Mouse (Mus musculus): Measurements from ENCODE around the gene Gm49395. TPM values are rescaled to one million over a fixed set of nuclear protein-coding genes. Genes with fewer than 3 reads are reported as not detected.

Gene Gm49395
- total and polyA plus RNA-seq, 2 experiments from 2014 or later: 3.4 TPM; not detected in 1

GRCm38 (mm10) chr13:115017545-115017944, 84.2 kb downstream of the Gm49395 start:
- no peaks in the 10 kb centered on the region for H3K27me3 ChIP-seq (ENCODE audit: insufficient read depth, low read length)
- DNase-seq (ENCODE audit: low spot score) (no peak), ATAC-seq (ENCODE audit: low FRiP score) (no peak)
- no peak overlapping the region for H3K27ac ChIP-seq (ENCODE audit: low read depth, low read length)
- no peaks in the 10 kb centered on the region for H3K36me3 ChIP-seq (ENCODE audit: insufficient read depth, low read length)
- no peaks in the 10 kb centered on the region for H3K9me3 ChIP-seq (ENCODE audit: low read length)
- no peak overlapping the region for H3K4me3 ChIP-seq (ENCODE audit: low read depth, low read length)
- H3K4me1 ChIP-seq (ENCODE audit: insufficient read depth, low read length): no peaks in the 10 kb centered on the region
- no peak for TF ChIP-seq CTCF (IDR thresholded peaks at IDR 0.05)
- H3K4me2 ChIP-seq (ENCODE audit: low read depth, low read length, poor library complexity, severe bottlenecking): no peak overlapping the region
- 94% methylated on average over 9 of the region's 9 CpGs for WGBS
- H3K9ac ChIP-seq (replicated peaks; ENCODE audit: low read length, poor library complexity, severe bottlenecking): no peak overlapping the region

GRCm38 (mm10) chr13:115011547-115011946, 90.2 kb downstream of the Gm49395 start:
- Histone ChIP-seq H3K4me3 (ENCODE audit: low read depth, low read length) (no peak overlapping the region), H3K4me2 (ENCODE audit: low read depth, low read length, poor library complexity, severe bottlenecking) (no peak overlapping the region), H3K9ac (replicated peaks; ENCODE audit: low read length, poor library complexity, severe bottlenecking) (no peak overlapping the region), H3K9me3 (ENCODE audit: low read length) (no peaks in the 10 kb centered on the region), H3K27ac (ENCODE audit: low read depth, low read length) (no peak overlapping the region), H3K27me3 (ENCODE audit: insufficient read depth, low read length) (no peaks in the 10 kb centered on the region), H3K36me3 (ENCODE audit: insufficient read depth, low read length) (no peaks in the 10 kb centered on the region), H3K4me1 (ENCODE audit: insufficient read depth, low read length) (no peaks in the 10 kb centered on the region)
- WGBS: 48% methylated on average over 6 of the region's 6 CpGs
- DNase-seq (ENCODE audit: low spot score) (no peak), ATAC-seq (ENCODE audit: low FRiP score) (no peak)
- no peak for TF ChIP-seq CTCF (IDR thresholded peaks at IDR 0.05)

- DNase-seq (ENCODE audit: low spot score): no peak
- no peaks in the 10 kb centered on the region for H3K9me3 ChIP-seq (ENCODE audit: low read length)
Observed at GRCm38 (mm10) chr13:115006213-115006835, 95.4 kb downstream of the Gm49395 start.

GRCm38 (mm10) chr13:115005342-115005741, 96.4 kb downstream of the Gm49395 start:
- Histone ChIP-seq H3K4me3 (ENCODE audit: low read depth, low read length) (no peak overlapping the region), H3K27ac (ENCODE audit: low read depth, low read length) (no peak overlapping the region), H3K9me3 (ENCODE audit: low read length) (no peaks in the 10 kb centered on the region), H3K9ac (replicated peaks; ENCODE audit: low read length, poor library complexity, severe bottlenecking) (no peak overlapping the region), H3K4me1 (ENCODE audit: insufficient read depth, low read length) (no peaks in the 10 kb centered on the region), H3K27me3 (ENCODE audit: insufficient read depth, low read length) (no peaks in the 10 kb centered on the region), H3K36me3 (ENCODE audit: insufficient read depth, low read length) (no peaks in the 10 kb centered on the region), H3K4me2 (ENCODE audit: low read depth, low read length, poor library complexity, severe bottlenecking) (no peak overlapping the region)
- 86% methylated on average over 6 of the region's 6 CpGs for WGBS
- DNase-seq (ENCODE audit: low spot score) (no peak), ATAC-seq (ENCODE audit: low FRiP score) (no peak)
- no peak for TF ChIP-seq CTCF (IDR thresholded peaks at IDR 0.05)

More at GRCm38 (mm10) chr13:115006213-115006835, 95.4 kb downstream of the Gm49395 start:
- no peaks in the 10 kb centered on the region for H3K4me1 ChIP-seq (ENCODE audit: insufficient read depth, low read length)
- no peak overlapping the region for H3K9ac ChIP-seq (replicated peaks; ENCODE audit: low read length, poor library complexity, severe bottlenecking)
- no peak overlapping the region for H3K4me3 ChIP-seq (ENCODE audit: low read depth, low read length)
- no peaks in the 10 kb centered on the region for H3K27me3 ChIP-seq (ENCODE audit: insufficient read depth, low read length)
- no peak overlapping the region for H3K27ac ChIP-seq (ENCODE audit: low read depth, low read length)
- ATAC-seq (ENCODE audit: low FRiP score): no peak
- no peaks in the 10 kb centered on the region for H3K36me3 ChIP-seq (ENCODE audit: insufficient read depth, low read length)
- 24% methylated on average over 9 of the region's 9 CpGs for WGBS
- TF ChIP-seq CTCF (IDR thresholded peaks at IDR 0.05): no peak
- no peak overlapping the region for H3K4me2 ChIP-seq (ENCODE audit: low read depth, low read length, poor library complexity, severe bottlenecking)

GRCm38 (mm10) chr13:115003444-115004053, 98.2 kb downstream of the Gm49395 start:
- Histone ChIP-seq H3K4me1 (ENCODE audit: insufficient read depth, low read length) (no peaks in the 10 kb centered on the region), H3K27ac (ENCODE audit: low read depth, low read length) (no peak overlapping the region), H3K9ac (replicated peaks; ENCODE audit: low read length, poor library complexity, severe bottlenecking) (no peak overlapping the region), H3K9me3 (ENCODE audit: low read length) (no peaks in the 10 kb centered on the region), H3K4me2 (ENCODE audit: low read depth, low read length, poor library complexity, severe bottlenecking) (no peak overlapping the region), H3K4me3 (ENCODE audit: low read depth, low read length) (no peak overlapping the region), H3K36me3 (ENCODE audit: insufficient read depth, low read length) (no peaks in the 10 kb centered on the region), H3K27me3 (ENCODE audit: insufficient read depth, low read length) (no peaks in the 10 kb centered on the region)
- 48% methylated on average over 7 of the region's 7 CpGs for WGBS
- no peak for ATAC-seq (ENCODE audit: low FRiP score)
- no peak for DNase-seq (ENCODE audit: low spot score)
- TF ChIP-seq CTCF (IDR thresholded peaks at IDR 0.05): peak; percentile 56

- Histone ChIP-seq H3K27ac (ENCODE audit: low read depth, low read length) (no peak overlapping the region), H3K4me1 (ENCODE audit: insufficient read depth, low read length) (no peaks in the 10 kb centered on the region), H3K9ac (replicated peaks; ENCODE audit: low read length, poor library complexity, severe bottlenecking) (no peak overlapping the region), H3K36me3 (ENCODE audit: insufficient read depth, low read length) (no peaks in the 10 kb centered on the region), H3K9me3 (ENCODE audit: low read length) (no peaks in the 10 kb centered on the region), H3K4me2 (ENCODE audit: low read depth, low read length, poor library complexity, severe bottlenecking) (no peak overlapping the region), H3K4me3 (ENCODE audit: low read depth, low read length) (no peak overlapping the region), H3K27me3 (ENCODE audit: insufficient read depth, low read length) (no peaks in the 10 kb centered on the region)
- no peak for TF ChIP-seq CTCF (IDR thresholded peaks at IDR 0.05)
- WGBS: 87% methylated on average over 3 of the region's 3 CpGs
- no peak for DNase-seq (ENCODE audit: low spot score)
- no peak for ATAC-seq (ENCODE audit: low FRiP score)
Observed at GRCm38 (mm10) chr13:115002837-115003236, 98.9 kb downstream of the Gm49395 start.

All from midbrain, postnatal 0 days (tissue).